Mouse (Mus musculus) heart, adult 2 months (tissue): Measurements from ENCODE around the gene Eid2. TPM values are rescaled to one million over a fixed set of nuclear protein-coding genes. Genes with fewer than 3 reads are reported as not detected.

Source experiments
- DNase-seq, 2 experiments: peaks; one replicate each; pipeline ENCODE4 v3.0.0; 2021
- H3K27ac ChIP-seq: fragments of 200-600 bp; 2 replicates; pipeline ENCODE4 v1.8.1; 2022
- H3K27me3 ChIP-seq: fragments of 200-500 bp; 2 replicates; pipeline ENCODE4 v1.6.1; 2012; ENCODE audit warnings: mild to moderate bottlenecking, low read length, inconsistent platforms, mixed read lengths; ENCODE audit not compliant: control insufficient read depth, insufficient read depth
- H3K36me3 ChIP-seq: fragments of 200-500 bp; 2 replicates; pipeline ENCODE4 v1.6.1; 2012; ENCODE audit warnings: low read length, inconsistent platforms; ENCODE audit not compliant: control insufficient read depth, insufficient read depth
- H3K4me1 ChIP-seq: fragments of 200-500 bp; 2 replicates; pipeline ENCODE4 v1.6.1; 2011; ENCODE audit warnings: low read length; ENCODE audit not compliant: control insufficient read depth, insufficient read depth
- H3K4me3 ChIP-seq: fragments of 200-600 bp; 2 replicates; pipeline ENCODE4 v1.8.1; 2022
- H3K79me2 ChIP-seq: fragments of 200-500 bp; replicated peaks from 2 replicates; pipeline ENCODE4 v1.6.1; 2012; ENCODE audit warnings: mild to moderate bottlenecking, inconsistent platforms, low read length, moderate library complexity, mixed read lengths; ENCODE audit not compliant: control insufficient read depth, insufficient read depth
- H3K9ac ChIP-seq: fragments of 200-500 bp; 2 replicates; pipeline ENCODE4 v1.6.1; 2012; ENCODE audit warnings: low read depth, mild to moderate bottlenecking, control low read depth, inconsistent platforms, low read length, mixed read lengths
- CTCF ChIP-seq: fragments of 200-600 bp; IDR thresholded peaks from 2 replicates; pipeline ENCODE4 v1.8.1; 2022; ENCODE audit warnings: antibody characterized with exemption, mild to moderate bottlenecking, moderate library complexity
- EP300 ChIP-seq: fragments of 200-500 bp; IDR thresholded peaks from 2 replicates; pipeline ENCODE4 v1.6.1; 2011; ENCODE audit warnings: low read depth, low read length, control low read depth; ENCODE audit not compliant: insufficient read depth
- POLR2A ChIP-seq: fragments of 200-500 bp; IDR thresholded peaks from 2 replicates; pipeline ENCODE4 v1.6.1; 2011; ENCODE audit warnings: mild to moderate bottlenecking, low read depth, low read length, control low read depth; ENCODE audit not compliant: insufficient read depth
- WGBS: fragments of 180-500 bp; shearing (Covaris S2); methylation state at CpG from one replicate; pipeline ENCODE4 v1.1.7; 2018; 5-methylcytosine and 5-hydroxymethylcytosine counted together
- intact Hi-C: fragments of 180-260 bp; cut with DNase I; formaldehyde crosslinking; loops from one replicate; pipeline ENCODE4 v1.15.1; 2025
- polyA plus RNA-seq: library from polyadenylated mRNA; depleted of rRNA; stranded (reverse); fragments of >200 nt; gene quantifications from 2 replicates; pipeline ENCODE4 v1.2.3, GENCODE M21; 2012
- total RNA-seq, 2 experiments: library from RNA; stranded (reverse); gene quantifications; 2 replicates each; pipeline ENCODE4 v1.2.3; 2021

The Eid2 gene
- total and polyA plus RNA-seq, 3 experiments, result 4.2 to 11.9 (median 11.2) TPM

GRCm38 (mm10) chr7:28251976-28252375 lies 15.7 kb upstream of the Eid2 start:
- H3K4me3 ChIP-seq, result no peak overlapping the region
- no peak for DNase-seq
- no peaks in the 10 kb centered on the region for H3K4me1 ChIP-seq
- 82% methylated on average over 17 of the region's 17 CpGs for WGBS
- intact Hi-C loops, result no loop called here
- H3K9ac ChIP-seq, result no peak overlapping the region
- H3K27me3 ChIP-seq, result no peaks in the 10 kb centered on the region
- H3K79me2 ChIP-seq, result no peaks in the 10 kb centered on the region
- H3K36me3 ChIP-seq, result no peaks in the 10 kb centered on the region
- H3K27ac ChIP-seq, result no peak overlapping the region
- TF ChIP-seq POLR2A (no peak), CTCF (no peak), EP300 (no peak)

GRCm38 (mm10) chr7:28254591-28254990 lies 13.1 kb upstream of the Eid2 start:
- no peak overlapping the region for H3K27ac ChIP-seq
- no peaks in the 10 kb centered on the region for H3K79me2 ChIP-seq
- H3K4me3 ChIP-seq, result no peak overlapping the region
- WGBS, result 77% methylated on average over 6 of the region's 6 CpGs
- H3K27me3 ChIP-seq, result no peaks in the 10 kb centered on the region
- H3K36me3 ChIP-seq, result no peaks in the 10 kb centered on the region
- intact Hi-C loops, result no loop called here
- TF ChIP-seq CTCF (no peak), EP300 (no peak), POLR2A (no peak)
- no peak for DNase-seq
- H3K9ac ChIP-seq, result no peak overlapping the region
- no peaks in the 10 kb centered on the region for H3K4me1 ChIP-seq

GRCm38 (mm10) chr7:28255476-28255875 lies 12.2 kb upstream of the Eid2 start:
- intact Hi-C loops, result no loop called here
- H3K27ac ChIP-seq, result no peak overlapping the region
- TF ChIP-seq CTCF (peak; percentile 33), POLR2A (no peak)
- no peaks in the 10 kb centered on the region for H3K79me2 ChIP-seq
- no peaks in the 10 kb centered on the region for H3K4me1 ChIP-seq
- 80% methylated on average over 6 of the region's 6 CpGs for WGBS
- no peak overlapping the region for H3K4me3 ChIP-seq
- no peaks in the 10 kb centered on the region for H3K27me3 ChIP-seq
- no peak for DNase-seq
- no peaks in the 10 kb centered on the region for H3K36me3 ChIP-seq
- H3K9ac ChIP-seq, result no peak overlapping the region

GRCm38 (mm10) chr7:28262861-28263260 lies 4.8 kb upstream of the Eid2 start:
- no peaks in the 10 kb centered on the region for H3K27me3 ChIP-seq
- no peak for TF ChIP-seq EP300
- no peak for TF ChIP-seq POLR2A
- TF ChIP-seq CTCF, result no peak
- H3K4me3 ChIP-seq, result no peak overlapping the region
- H3K27ac ChIP-seq, result no peak overlapping the region
- H3K9ac ChIP-seq, result no peak overlapping the region
- WGBS, result 37% methylated on average over 5 of the region's 5 CpGs
- no peaks in the 10 kb centered on the region for H3K4me1 ChIP-seq
- H3K36me3 ChIP-seq, result no peaks in the 10 kb centered on the region
- no peaks in the 10 kb centered on the region for H3K79me2 ChIP-seq
- no peak for DNase-seq
- intact Hi-C loops, result no loop called here

GRCm38 (mm10) chr7:28263786-28264185 lies 3.9 kb upstream of the Eid2 start:
- no peak overlapping the region for H3K9ac ChIP-seq

GRCm38 (mm10) chr7:28265391-28265790 lies 2.3 kb upstream of the Eid2 start:
- intact Hi-C loops, result no loop called here

More at GRCm38 (mm10) chr7:28263786-28264185, 3.9 kb upstream of the Eid2 start:
- no peaks in the 10 kb centered on the region for H3K27me3 ChIP-seq
- TF ChIP-seq EP300, result no peak
- TF ChIP-seq POLR2A, result no peak
- TF ChIP-seq CTCF, result no peak
- WGBS, result 6% methylated on average over 15 of the region's 15 CpGs
- no peak overlapping the region for H3K4me3 ChIP-seq
- H3K4me1 ChIP-seq, result peaks cover 2% of the 10 kb centered on the region; the same call in 1 of the 2 replicates
- peak; percentile 25 to 68 for DNase-seq
- H3K79me2 ChIP-seq, result no peaks in the 10 kb centered on the region
- no peaks in the 10 kb centered on the region; the same call in 1 of the 2 replicates for H3K36me3 ChIP-seq
- intact Hi-C loops, result no loop called here
- no peak overlapping the region for H3K27ac ChIP-seq

GRCm38 (mm10) chr7:28268042-28268531 lies 406 bp downstream of the Eid2 start:
- intact Hi-C loops, result no loop called here
- 2% methylated on average over 58 of the region's 62 CpGs for WGBS
- TF ChIP-seq CTCF, result no peak
- no peak for TF ChIP-seq EP300
- no peak for TF ChIP-seq POLR2A
- Histone ChIP-seq H3K4me1 (peaks cover 3% of the 10 kb centered on the region; the same call in 1 of the 2 replicates), H3K27ac (peak overlapping the region; percentile 62), H3K36me3 (no peaks in the 10 kb centered on the region; the same call in 1 of the 2 replicates), H3K4me3 (peak overlapping the region; percentile 74), H3K27me3 (no peaks in the 10 kb centered on the region), H3K9ac (peak overlapping the region; percentile 84), H3K79me2 (no peaks in the 10 kb centered on the region)
- peak; percentile 70 to 73 for DNase-seq

More at GRCm38 (mm10) chr7:28265391-28265790, 2.3 kb upstream of the Eid2 start:
- TF ChIP-seq CTCF (no peak), POLR2A (no peak), EP300 (no peak)
- WGBS, result 89% methylated on average over 13 of the region's 13 CpGs
- Histone ChIP-seq H3K79me2 (no peaks in the 10 kb centered on the region), H3K27ac (no peak overlapping the region), H3K4me1 (peaks cover 3% of the 10 kb centered on the region; the same call in 1 of the 2 replicates), H3K9ac (no peak overlapping the region), H3K27me3 (no peaks in the 10 kb centered on the region), H3K36me3 (no peaks in the 10 kb centered on the region; the same call in 1 of the 2 replicates), H3K4me3 (no peak overlapping the region)
- DNase-seq, result no peak
